25 mouse cellular contexts compared by ENCODE assay signal in the genomic region with DNA sequence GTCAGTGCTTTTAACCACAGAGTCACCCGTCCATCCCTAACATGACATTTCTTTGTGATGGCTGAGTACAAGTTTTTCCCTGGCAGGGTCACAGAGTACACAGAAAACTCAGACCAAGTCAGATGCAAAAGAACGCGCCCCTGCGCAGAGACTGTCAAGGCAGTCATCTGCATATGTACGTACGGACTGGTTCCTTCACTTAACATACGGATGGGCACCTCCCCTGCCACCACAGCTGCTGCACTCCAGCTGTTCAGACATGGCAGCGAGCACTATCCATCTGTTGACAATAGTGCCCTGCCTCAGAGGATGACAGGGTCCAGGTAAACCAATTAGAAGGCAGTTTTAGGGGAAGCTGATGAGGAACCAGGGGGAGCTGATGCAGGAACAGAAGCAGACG.
A peak's percentile ranks its signal among the peaks of the same experiment; 100 is the strongest.
DNase-seq lines count a peak whose midpoint lies in the region; ATAC-seq lines count a peak whose summit lies in the region.
"Had no signal": no experiment of that assay in that cellular context is flagged by ENCODE, and none has a peak within 500 bp of the region (broad histone marks: within the 10 kb centered on the region; RNA-seq: fewer than 3 reads in every experiment).

No protein-coding gene starts in this region.

- no peaks in the 10 kb centered on the region for H3K36me3 ChIP-seq in midbrain, embryonic 10.5 days
- no peaks in the 10 kb centered on the region for H3K36me3 ChIP-seq in midbrain, embryonic 11.5 days (ENCODE audit: control insufficient read depth, insufficient read depth, low read length)
- H3K36me3 ChIP-seq: embryonic facial prominence, embryonic 13.5 days; embryonic facial prominence, embryonic 15.5 days; forebrain, embryonic 10.5 days; forebrain, embryonic 12.5 days had no signal

- 73% methylated on average over 9 of the region's 9 CpGs for WGBS in midbrain, embryonic 10.5 days
- WGBS in midbrain, embryonic 11.5 days: 72% methylated on average over 9 of the region's 9 CpGs

- no peak for ATAC-seq in midbrain, embryonic 11.5 days (ENCODE audit: low FRiP score)
- ATAC-seq: CD4-positive, CD25-positive, alpha-beta regulatory T cell, adult 4 months; forebrain, embryonic 14.5 days; forebrain, embryonic 16.5 days had no signal

- H3K27ac ChIP-seq in midbrain, embryonic 10.5 days (replicated peaks): 0 out of 2 replicates have a peak overlapping the region, but pooled peaks have one; percentile 59
- no peak overlapping the region for H3K27ac ChIP-seq in midbrain, embryonic 11.5 days (ENCODE audit: low read depth, low read length)
- H3K27ac ChIP-seq: embryonic facial prominence, embryonic 13.5 days; embryonic facial prominence, embryonic 15.5 days; forebrain, embryonic 10.5 days; forebrain, embryonic 12.5 days had no signal

- no peak overlapping the region for H3K9ac ChIP-seq in midbrain, embryonic 11.5 days (ENCODE audit: low read length)
- H3K9ac ChIP-seq: embryonic facial prominence, embryonic 13.5 days; embryonic facial prominence, embryonic 15.5 days; forebrain, embryonic 12.5 days had no signal

- H3K4me1 ChIP-seq in midbrain, embryonic 10.5 days: peaks cover 51% of the 10 kb centered on the region
- peaks cover 22% of the 10 kb centered on the region for H3K4me1 ChIP-seq in midbrain, embryonic 11.5 days (ENCODE audit: control insufficient read depth, insufficient read depth, low read length)

- H3K9me3 ChIP-seq in midbrain, embryonic 10.5 days (replicated peaks): no peaks in the 10 kb centered on the region
- H3K9me3 ChIP-seq in midbrain, embryonic 11.5 days (ENCODE audit: control insufficient read depth, low read length): no peaks in the 10 kb centered on the region
- H3K9me3 ChIP-seq: embryonic facial prominence, embryonic 13.5 days; embryonic facial prominence, embryonic 15.5 days; forebrain, embryonic 10.5 days; forebrain, embryonic 12.5 days had no signal

- H3K4me3 ChIP-seq in midbrain, embryonic 10.5 days: no peak overlapping the region
- no peak overlapping the region for H3K4me3 ChIP-seq in midbrain, embryonic 11.5 days (ENCODE audit: low read depth, low read length)
- H3K4me3 ChIP-seq: embryonic facial prominence, embryonic 13.5 days; embryonic facial prominence, embryonic 15.5 days; erythroblast, embryonic 14.5 days; forebrain, embryonic 10.5 days; forebrain, embryonic 12.5 days had no signal

- intact Hi-C loops in heart, postnatal 25 days (cut with DNase I): no loop called here

- H3K4me2 ChIP-seq in midbrain, embryonic 11.5 days: no peak overlapping the region
- H3K4me2 ChIP-seq: embryonic facial prominence, embryonic 13.5 days; embryonic facial prominence, embryonic 15.5 days; forebrain, embryonic 12.5 days had no signal

- H3K27me3 ChIP-seq in midbrain, embryonic 10.5 days (ENCODE audit: low read depth, poor library complexity, severe bottlenecking): peaks cover 77% of the 10 kb centered on the region
- peaks cover 15% of the 10 kb centered on the region for H3K27me3 ChIP-seq in midbrain, embryonic 11.5 days (ENCODE audit: control insufficient read depth, insufficient read depth, low read length)
- H3K27me3 ChIP-seq: embryonic facial prominence, embryonic 13.5 days had no signal

- DNase-seq in midbrain, embryonic 10.5 days (ENCODE audit: low spot score): no peak
- DNase-seq in midbrain, embryonic 11.5 days (ENCODE audit: low spot score, missing footprints): no peak
- DNase-seq in ES-CJ7 (ENCODE audit: low read depth, low spot score): peak; percentile 60
- peak; percentile 69 for DNase-seq in ZHBTc4 (ENCODE audit: low read depth, low spot score)
- no peak for DNase-seq in heart, postnatal 25 days (ENCODE audit: low spot score)
- no peak for DNase-seq in layer of hippocampus, postnatal 14 days (ENCODE audit: low spot score in 2 of 2)
- DNase-seq in lung, postnatal 36 days: no peak
- DNase-seq: adrenal gland, postnatal 10 days; adrenal gland, postnatal 25 days; B cell, adult 2 months; cerebellum, adult 11 months; cerebellum, adult 18-20 months; cerebellum, adult 8-10 months; cerebellum, adult 9-11 months; cerebellum, postnatal 14 days; cerebellum, postnatal 36 days; embryo, embryonic 11 days had no signal

Comparison
In these comparisons a context has a peak if more than half of its experiments do, and no peak if none do; other contexts are left out.
1. DNase-seq: peak in ES-CJ7 (single experiment) and ZHBTc4 (single experiment); none in midbrain, embryonic 10.5 days (single experiment), midbrain, embryonic 11.5 days (single experiment), heart, postnatal 25 days (single experiment), layer of hippocampus, postnatal 14 days (0 of 2) and lung, postnatal 36 days (single experiment).